Mouse (Mus musculus): ENCODE measurements at regions not wholly inside any gene's neighbourhood (a gene's known extent, or its start where the extent isn't known, plus 50 kb on each side); places are given as distances from the start of the nearest gene placed in this dataset.
A peak's percentile ranks its signal among the peaks of the same experiment; 100 is the strongest.

DNA sequence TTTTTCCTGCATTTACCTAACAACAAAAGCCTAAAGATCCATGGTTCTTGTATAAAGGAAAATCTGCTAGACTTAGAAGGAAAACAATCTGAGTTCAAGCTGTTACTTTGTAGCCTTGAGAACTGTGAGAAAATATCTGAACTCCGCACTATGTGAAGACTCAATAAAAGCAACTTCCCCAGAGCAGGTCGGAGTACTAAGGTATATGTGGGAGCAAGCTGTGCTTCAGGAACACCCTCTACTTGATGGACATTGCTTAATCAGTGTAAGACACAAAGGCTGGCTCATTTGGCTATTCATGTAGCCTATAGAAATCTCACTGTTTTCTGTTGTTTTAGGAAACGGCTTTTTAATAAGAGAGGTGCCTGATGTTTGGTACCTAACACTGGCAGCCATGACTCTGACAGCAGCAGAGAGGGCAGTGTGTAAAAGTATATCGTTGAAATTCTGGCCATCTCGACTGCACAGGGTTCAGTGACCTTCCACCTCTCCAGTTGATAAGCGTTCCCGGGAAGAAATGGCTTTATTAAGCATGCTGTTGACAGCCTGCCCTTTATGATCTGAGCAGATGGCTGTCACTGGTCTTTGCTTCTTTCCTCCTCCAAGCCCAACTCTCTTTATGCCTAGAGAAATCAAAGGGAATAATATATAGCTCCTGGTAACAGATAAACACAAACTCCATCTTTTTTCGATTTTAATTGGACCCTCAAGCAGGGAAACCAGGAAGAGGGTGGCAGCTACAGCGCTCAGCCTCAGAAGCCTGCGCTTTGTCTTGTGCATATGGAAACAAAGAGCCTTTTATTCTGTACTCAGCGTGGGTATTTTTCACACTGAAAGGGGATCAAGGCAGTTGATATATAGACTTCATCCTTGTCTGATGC, 443.7 kb upstream of the Sel1l start:
- DNase-seq, result no peak

- DNase-seq, result peak in 1 of 2 experiments; percentile 2
These were observed 442.5 kb upstream of the Sel1l start for GRCm38 (mm10) chr12:92291490-92291889.

- DNase-seq, result no peak
These were observed 436.6 kb upstream of the Sel1l start for GRCm38 (mm10) chr12:92285511-92285910.

DNA sequence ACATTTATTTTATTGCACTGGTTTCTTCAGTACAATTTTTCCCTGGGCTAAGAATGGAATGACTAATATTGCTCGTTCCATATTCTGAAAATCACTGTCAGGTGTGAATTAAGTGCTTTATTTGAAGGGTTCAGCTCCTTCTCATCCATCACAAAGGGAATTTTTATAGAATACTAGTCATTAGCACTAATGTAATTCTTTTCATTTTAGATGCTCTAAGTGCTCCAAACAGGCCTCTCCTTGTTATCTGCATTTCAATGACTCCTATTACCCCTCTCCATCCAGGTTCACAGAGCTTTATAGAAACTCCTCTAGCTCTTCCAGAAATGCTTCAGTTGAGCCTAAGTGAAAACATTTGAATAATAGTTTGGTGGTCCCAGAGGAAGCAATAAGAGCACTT, 431.5 kb upstream of the Sel1l start:
- no peak for DNase-seq

DNA sequence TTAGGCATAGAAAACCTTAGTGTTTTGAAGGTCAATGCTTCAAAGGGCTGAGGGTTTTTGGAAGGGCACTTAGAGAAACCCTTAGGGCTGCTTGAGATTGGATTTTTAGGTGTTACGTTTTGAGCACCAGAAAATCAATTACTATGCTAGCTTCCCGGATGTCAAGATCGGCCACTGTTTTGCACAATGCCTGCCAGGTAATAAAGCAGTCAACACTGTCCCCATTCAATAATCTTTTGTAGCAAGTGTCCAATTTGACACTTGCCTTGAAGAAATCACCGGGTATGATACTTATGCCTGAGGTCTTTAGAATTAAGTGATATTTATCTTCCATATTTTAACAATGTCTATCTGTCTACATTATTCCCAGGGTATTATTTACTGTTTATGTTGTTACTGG, 403.0 kb upstream of the Sel1l start:
- no peak for DNase-seq

- peak in 1 of 2 experiments; percentile 0 for DNase-seq
These were observed 398.0 kb upstream of the Sel1l start for GRCm38 (mm10) chr12:92246790-92247451.

DNA sequence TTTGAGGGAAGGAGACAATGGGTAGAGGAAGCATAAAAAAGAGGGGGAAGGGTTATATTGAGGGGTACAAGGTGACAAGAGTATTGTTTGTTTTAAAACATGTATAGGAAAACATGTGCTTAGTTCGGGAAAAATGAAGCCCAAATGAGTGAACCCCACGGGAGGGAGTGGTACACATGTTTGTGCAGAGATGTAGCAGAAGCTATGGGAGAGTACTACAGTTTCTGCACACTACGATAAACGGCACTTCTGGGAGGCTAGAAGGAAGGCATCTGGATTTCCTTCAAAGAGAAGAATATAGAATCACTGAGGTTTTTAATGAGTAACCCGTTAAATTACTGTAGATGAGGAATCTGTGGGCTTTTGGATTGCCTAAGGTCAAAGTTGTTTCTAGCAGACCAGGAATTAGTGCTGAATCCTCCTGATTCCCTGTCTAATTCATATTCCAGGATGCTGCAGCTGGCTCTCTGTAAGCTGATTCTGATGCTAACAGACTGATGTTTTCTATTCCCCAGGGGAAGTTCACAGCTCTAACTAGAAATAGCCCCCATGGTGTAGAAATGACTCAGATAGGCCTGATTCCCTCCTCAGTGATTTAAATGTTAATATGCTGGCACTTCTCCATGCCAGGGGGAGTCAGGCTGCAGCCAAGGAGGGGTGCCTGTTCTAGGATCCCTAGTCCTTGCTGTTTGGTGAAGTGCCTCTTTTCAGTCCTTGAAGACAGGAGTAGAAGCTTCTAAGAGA, 391.2 kb upstream of the Sel1l start:
- DNase-seq, result no peak

DNA sequence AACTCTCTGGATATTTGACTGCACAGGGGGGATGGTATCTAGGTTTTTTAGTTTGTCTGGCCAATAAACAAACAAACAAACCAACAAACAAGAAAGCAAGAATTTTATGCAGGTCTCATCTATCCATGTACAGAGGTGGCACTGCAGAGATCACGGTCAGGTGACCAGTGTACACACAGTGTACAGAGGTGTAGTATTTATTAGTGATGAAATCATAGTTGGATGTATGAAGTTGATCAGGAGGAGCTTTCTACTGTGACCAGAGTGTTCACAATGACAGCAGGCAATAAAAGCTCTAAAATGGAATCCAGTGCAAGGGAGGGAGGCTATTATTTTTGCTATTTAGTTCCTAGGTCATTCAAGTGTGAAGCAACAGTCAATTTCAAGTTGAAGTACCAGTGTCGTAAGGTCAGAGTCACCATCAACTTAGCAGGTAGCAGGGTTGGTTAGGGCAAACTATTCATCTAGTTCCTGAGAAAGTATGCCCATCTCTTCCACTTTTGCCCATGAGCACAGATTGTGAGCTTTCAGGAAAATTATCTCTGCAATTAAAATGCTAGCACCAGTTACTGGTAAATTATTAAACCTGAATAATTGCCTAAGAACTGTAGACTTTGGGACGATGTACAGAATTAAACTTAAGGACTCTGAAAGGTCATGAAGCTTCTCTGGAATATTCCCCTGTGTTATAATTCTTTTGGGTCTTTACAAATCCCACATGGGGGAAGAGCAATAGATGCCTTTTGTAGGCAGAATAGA, 384.9 kb upstream of the Sel1l start:
- no peak for DNase-seq

DNA sequence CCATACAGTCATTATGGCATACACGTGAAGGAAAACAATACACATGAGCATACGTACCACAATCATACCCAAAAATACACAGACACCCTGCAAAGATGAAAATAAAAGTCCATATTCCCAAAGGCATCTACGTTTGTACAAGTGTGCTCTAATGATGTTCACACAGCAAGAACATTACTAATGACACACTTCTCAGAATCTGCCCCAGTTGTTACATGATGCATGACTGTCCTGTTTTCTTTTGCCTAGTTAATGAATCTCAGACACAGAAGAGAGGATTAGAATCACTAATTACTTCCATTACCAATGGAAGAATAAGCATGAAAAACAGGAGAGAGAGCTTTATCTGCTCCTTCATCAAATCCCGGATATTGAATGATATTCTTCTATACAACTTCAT, 379.6 kb upstream of the Sel1l start:
- no peak for DNase-seq

DNA sequence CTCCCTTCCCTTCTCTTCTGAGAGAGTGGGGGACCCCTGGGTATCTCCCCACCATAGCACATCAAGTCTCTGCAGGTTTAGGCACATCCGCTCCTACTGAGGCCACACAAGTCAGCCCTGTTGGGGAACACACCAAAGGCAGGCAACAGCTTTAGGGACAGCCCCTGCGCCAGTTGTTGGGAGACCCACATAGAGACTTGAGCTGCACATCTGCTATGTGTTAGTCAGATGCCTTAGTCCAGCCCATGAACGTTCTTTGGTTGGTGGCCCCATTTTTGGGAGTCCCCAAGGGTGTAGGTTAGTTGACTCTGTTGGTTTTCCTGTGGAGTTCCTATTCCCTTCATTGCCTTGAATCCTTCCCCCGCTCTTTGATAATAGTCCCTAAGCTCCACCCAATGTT, 354.4 kb upstream of the Sel1l start:
- DNase-seq, result no peak

GRCm38 (mm10) chr12:92200602-92201001, 351.6 kb upstream of the Sel1l start:
- DNase-seq, result peak; percentile 4 to 26

DNA sequence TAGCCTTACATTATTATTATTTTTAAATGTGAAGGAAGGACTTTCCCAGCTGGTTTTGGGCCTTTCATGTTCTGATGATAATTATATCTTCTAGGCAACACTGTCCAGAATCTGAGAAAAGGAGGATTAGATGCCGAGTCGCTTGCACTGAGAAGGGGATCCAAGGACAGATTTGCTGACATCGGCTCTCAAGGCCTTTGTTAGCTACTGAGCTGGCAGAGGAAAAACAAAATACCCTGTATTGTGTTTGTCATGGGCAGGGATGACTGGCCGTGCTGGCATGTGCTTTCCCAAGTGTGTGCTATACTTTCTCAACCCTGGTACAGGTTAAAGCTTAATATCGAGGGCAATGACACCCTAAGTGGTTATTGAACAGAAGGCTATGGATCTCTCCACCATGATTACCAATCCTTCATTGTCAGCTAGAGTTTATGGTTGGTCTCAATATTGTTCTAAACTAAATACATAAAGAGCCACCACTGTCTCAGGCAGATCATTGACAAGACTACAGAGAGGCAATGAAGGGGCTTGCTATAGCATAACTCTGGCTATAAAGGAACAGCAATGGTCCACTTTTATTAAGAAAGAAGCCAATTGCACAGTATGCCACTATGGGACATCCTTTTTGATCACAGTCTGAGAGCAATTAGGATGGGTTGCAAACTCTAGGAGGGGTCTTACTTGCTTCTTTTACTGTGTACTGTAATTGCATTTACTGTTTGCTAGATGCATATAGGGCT, 350.0 kb upstream of the Sel1l start:
- peak; percentile 31 to 42 for DNase-seq

GRCm38 (mm10) chr12:92193934-92194685, 345.2 kb upstream of the Sel1l start:
- no peak for DNase-seq

DNA sequence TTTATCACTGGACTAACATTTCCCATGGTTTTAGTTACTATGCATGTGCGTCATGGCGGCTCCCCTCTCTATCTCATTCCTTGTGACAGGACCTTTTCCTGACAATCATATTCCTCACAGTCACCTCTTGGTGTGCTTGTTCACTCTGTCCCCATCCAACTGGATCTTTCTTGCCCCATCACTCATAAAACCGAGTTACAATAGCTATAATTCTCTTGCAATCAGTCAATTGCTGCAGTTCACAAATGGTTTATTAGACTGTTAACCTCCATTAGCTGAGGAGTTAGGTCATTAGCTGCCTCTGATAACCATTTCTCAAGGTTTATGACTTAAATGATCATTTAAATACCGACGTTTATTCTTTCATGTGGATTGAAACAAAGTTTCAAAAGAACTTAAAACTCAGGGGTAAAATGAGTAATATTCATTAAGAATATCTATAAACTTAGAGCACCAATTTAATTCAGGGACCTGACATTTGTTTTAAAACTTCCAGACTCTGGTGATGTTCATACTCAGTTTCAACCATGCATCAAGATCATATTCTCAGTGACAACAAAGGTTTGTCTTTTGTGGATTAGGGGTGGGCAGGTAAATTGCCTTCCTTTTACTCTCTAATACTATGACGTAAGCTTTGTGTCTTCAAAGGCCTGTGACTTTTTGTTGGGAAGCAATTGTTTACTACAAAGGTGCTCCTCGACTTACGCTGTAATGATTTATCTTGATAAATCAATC, 344.4 kb upstream of the Sel1l start:
- no peak for DNase-seq

- DNase-seq, result no peak
These were observed 340.1 kb upstream of the Sel1l start for GRCm38 (mm10) chr12:92189022-92189421.

- DNase-seq, result no peak
These were observed 338.2 kb upstream of the Sel1l start for GRCm38 (mm10) chr12:92187133-92187482.

DNA sequence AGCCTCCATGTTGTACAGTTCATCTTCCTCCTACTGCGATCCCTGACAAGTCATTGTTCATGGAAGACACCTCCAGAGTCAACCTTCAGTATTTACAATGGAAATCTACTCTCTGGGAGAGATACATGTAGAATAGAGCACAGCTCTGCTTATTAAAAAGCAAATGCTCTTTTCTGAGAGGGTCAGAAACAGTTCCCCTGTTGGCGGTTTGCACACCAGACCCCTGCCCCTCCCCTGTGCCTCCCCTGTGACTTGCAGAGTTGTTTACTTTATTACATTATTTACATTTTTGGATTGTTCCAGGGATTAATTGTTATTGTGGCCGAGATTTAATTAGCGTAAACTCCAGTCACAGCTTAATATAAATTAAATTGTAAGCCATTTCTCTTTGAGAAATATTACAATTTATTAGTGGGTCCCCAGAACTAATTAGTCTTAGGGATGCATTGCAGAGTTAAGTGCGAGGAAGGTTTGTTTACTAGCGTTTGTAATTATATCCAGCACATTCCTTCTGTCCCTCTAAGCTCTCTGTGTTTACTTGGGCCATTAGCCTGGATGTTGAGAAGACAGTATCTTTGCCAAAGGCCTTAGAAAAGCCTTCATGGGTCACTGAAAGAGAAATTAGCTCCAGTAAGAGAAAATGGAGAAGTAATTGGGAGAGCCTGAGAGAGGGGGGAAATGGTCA, 337.6 kb upstream of the Sel1l start:
- no peak for DNase-seq

- no peak for DNase-seq
These were observed 330.3 kb upstream of the Sel1l start for GRCm38 (mm10) chr12:92179292-92179691.

GRCm38 (mm10) chr12:92156726-92157125, 307.8 kb upstream of the Sel1l start:
- DNase-seq, result no peak

DNA sequence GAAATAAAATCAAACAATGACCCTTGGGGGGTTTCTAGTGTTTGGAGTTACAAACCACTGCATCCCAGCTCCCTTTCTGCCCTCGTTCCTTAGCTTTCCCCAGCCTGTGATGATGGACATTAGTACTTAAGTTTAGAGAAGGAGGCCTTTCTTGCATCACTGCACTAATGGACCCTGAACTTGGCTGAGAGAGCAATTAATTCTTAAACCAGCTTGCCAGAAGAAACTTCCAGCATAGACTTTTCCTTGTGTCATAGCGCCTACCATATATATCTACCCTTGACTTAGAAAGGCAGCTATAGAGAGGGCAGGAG, 303.9 kb upstream of the Sel1l start:
- no peak for DNase-seq

Measured in adrenal gland, postnatal 36 days (tissue).